Mouse (Mus musculus): ENCODE data around the gene Prss27.
A peak's percentile ranks its signal among the peaks of the same experiment; 100 is the strongest.

GRCm38 (mm10) chr17:24044482-24044881 lies 6.5 kb downstream of the Prss27 start:
- TF ChIP-seq CTCF (conservative IDR thresholded peaks at IDR 0.05; ENCODE audit: low read length) (peak; percentile 47), NANOG (IDR thresholded peaks at IDR 0.05; ENCODE audit: borderline replicate concordance, low read length) (no peak), POU5F1 (IDR thresholded peaks at IDR 0.05; ENCODE audit: borderline replicate concordance, low read length) (no peak)

Data from E14TG2a.4 (cell line).